Mouse (Mus musculus) hindbrain, embryonic 14.5 days (tissue): ENCODE results near the gene Chil6. TPM values are rescaled to one million over a fixed set of nuclear protein-coding genes. Genes with fewer than 3 reads are reported as not detected.

Source experiments
- ATAC-seq: fragments of 200-750 bp; cut with Nextera tagmentation; 2 replicates; pipeline ENCODE4 v1.8.0; 2017; ENCODE audit warnings: moderate number of reproducible peaks, mild to moderate bottlenecking, moderate TSS enrichment, moderate library complexity; ENCODE audit not compliant: low FRiP score
- DNase-seq: peaks from one replicate; pipeline ENCODE4 v3.0.0-alpha.2; 2015; ENCODE audit warnings: low spot score
- H3K27ac ChIP-seq: fragments of 300-500 bp; sonication (generic); 2 replicates; pipeline ENCODE4 v1.5.1; 2014; ENCODE audit warnings: mild to moderate bottlenecking, moderate library complexity
- H3K27me3 ChIP-seq: fragments of 300-500 bp; sonication (generic); 2 replicates; pipeline ENCODE4 v1.6.1; 2014; ENCODE audit warnings: mild to moderate bottlenecking, low read length, mixed read lengths; ENCODE audit not compliant: control insufficient read depth, insufficient read depth
- H3K36me3 ChIP-seq: fragments of 300-500 bp; sonication (generic); replicated peaks from 2 replicates; pipeline ENCODE4 v1.6.1; 2014; ENCODE audit not compliant: control insufficient read depth, insufficient read depth
- H3K4me1 ChIP-seq: fragments of 300-500 bp; sonication (generic); replicated peaks from 2 replicates; pipeline ENCODE4 v1.6.1; 2014; ENCODE audit warnings: antibody characterized with exemption, low read length, mixed read lengths; ENCODE audit not compliant: control insufficient read depth, insufficient read depth
- H3K4me2 ChIP-seq: fragments of 300-500 bp; sonication (generic); replicated peaks from 2 replicates; pipeline ENCODE4 v1.6.1; 2014; ENCODE audit warnings: mild to moderate bottlenecking, moderate library complexity
- H3K4me3 ChIP-seq: fragments of 300-500 bp; sonication (generic); replicated peaks from 2 replicates; pipeline ENCODE4 v1.5.1; 2014; ENCODE audit warnings: mild to moderate bottlenecking, low read length
- H3K9ac ChIP-seq: fragments of 300-500 bp; sonication (generic); 2 replicates; pipeline ENCODE4 v1.6.1; 2014
- H3K9me3 ChIP-seq: fragments of 300-500 bp; sonication (generic); 2 replicates; pipeline ENCODE4 v1.6.1; 2016; ENCODE audit warnings: low read length; ENCODE audit not compliant: control insufficient read depth
- WGBS: fragments of 180-500 bp; shearing (Covaris S2); extraction: QIAGEN DNeasy Blood & Tissue Kit; methylation state at CpG from one replicate; pipeline ENCODE4 v1.1.7; 2014; 5-methylcytosine and 5-hydroxymethylcytosine counted together
- polyA plus RNA-seq: library from polyadenylated mRNA; unstranded; fragments of >200 nt; fragmentation: Nextera tagmentation; extraction: Ambion mirVana; gene quantifications from 2 replicates; pipeline ENCODE4 v1.2.1, GENCODE M21; 2014

The Chil6 gene
- polyA plus RNA-seq: not detected in 2 replicates

DNA sequence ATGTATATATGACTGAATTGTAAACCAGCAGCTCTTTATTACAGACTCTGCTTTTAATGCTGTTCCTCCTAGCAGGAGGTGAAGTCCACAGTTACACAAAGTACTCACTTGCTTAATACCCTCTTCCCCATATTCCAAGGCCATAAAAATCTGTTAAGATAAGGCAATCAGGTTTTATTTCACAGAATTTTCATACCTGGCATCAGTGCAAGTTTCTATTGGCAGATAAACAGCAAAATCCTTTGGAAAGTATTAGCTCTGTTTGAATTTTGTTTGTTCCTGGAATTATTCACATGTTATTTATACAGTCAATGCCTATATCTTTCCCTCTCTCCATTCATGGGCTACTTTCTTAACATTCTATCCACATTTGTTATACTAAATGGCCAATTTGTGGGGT lies at the start of gene Chil6:
Chil6 (minus strand) TSS at position 101 of the 400 bp plus-strand sequence.
- H3K4me2 ChIP-seq: no peak within 1 kb of the TSS
- no peaks in the 10 kb centered on the region for H3K4me1 ChIP-seq
- ATAC-seq: no peak
- no peaks in the 10 kb centered on the region for H3K9me3 ChIP-seq
- no peak within 1 kb of the TSS for H3K27ac ChIP-seq
- no peak for DNase-seq
- H3K9ac ChIP-seq: no peak within 1 kb of the TSS
- H3K27me3 ChIP-seq: no peaks in the 10 kb centered on the region
- H3K36me3 ChIP-seq: no peaks in the 10 kb centered on the region
- H3K4me3 ChIP-seq: no peak within 1 kb of the TSS

- ATAC-seq (no peak), DNase-seq (no peak)
- no peaks in the 10 kb centered on the region for H3K9me3 ChIP-seq
- H3K27me3 ChIP-seq: no peaks in the 10 kb centered on the region
- no peak overlapping the region for H3K4me2 ChIP-seq
- H3K27ac ChIP-seq: no peak overlapping the region
- no peaks in the 10 kb centered on the region for H3K36me3 ChIP-seq
- no peaks in the 10 kb centered on the region for H3K4me1 ChIP-seq
- WGBS: 80% methylated on average over 4 of the region's 4 CpGs
- no peak overlapping the region for H3K9ac ChIP-seq
- H3K4me3 ChIP-seq: no peak overlapping the region
Measured at GRCm38 (mm10) chr3:106452616-106453015, 46.6 kb upstream of the Chil6 start.

- Histone ChIP-seq H3K9ac (no peak overlapping the region), H3K27me3 (no peaks in the 10 kb centered on the region), H3K27ac (no peak overlapping the region), H3K4me2 (no peak overlapping the region), H3K4me3 (no peak overlapping the region), H3K36me3 (no peaks in the 10 kb centered on the region), H3K9me3 (no peaks in the 10 kb centered on the region), H3K4me1 (no peaks in the 10 kb centered on the region)
- no peak for ATAC-seq
- no peak for DNase-seq
- 86% methylated on average over 4 of the region's 4 CpGs for WGBS
Measured at GRCm38 (mm10) chr3:106449567-106449966, 43.6 kb upstream of the Chil6 start.

DNA sequence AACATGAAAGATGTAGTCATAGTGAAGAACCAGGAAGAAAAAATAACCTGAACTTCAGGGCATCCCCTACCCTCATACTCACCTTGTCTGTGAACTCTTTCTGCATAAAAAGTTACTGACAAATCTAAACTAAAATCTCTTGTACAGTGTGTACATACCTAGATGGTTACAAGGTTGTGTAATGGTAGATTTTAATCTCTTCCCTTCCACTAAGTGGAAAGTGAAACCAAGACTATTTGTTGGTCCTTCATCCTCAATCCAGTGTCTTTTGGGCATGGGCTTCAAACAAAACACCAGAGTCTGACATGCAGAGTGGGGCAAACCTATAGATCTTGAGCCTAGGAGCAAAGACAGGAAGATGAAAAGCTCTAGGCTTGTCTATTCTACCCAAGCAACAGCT lies 43.0 kb upstream of the Chil6 start:
- Histone ChIP-seq H3K4me1 (no peaks in the 10 kb centered on the region), H3K36me3 (no peaks in the 10 kb centered on the region), H3K27me3 (no peaks in the 10 kb centered on the region), H3K4me3 (no peak overlapping the region), H3K27ac (no peak overlapping the region), H3K4me2 (no peak overlapping the region), H3K9ac (no peak overlapping the region), H3K9me3 (no peaks in the 10 kb centered on the region)
- DNase-seq (no peak), ATAC-seq (no peak)

DNA sequence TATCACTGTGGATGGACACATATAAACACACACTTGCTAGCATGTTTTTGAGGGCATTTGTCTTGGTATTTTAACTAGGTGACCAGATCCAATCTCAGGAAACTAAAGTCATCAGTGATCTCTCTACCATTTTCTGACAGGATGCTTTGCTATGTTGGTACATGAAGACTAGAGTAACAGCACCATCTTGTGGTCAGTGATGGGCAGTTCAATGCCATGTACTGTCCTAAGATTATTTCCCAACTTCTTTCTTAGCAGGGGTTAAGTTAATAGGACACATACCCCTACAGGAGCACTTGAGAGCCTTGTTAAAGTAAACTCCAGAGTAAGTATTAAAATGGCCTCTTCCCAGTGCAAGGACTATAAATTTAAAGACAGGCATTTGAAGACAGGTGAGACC lies 42.6 kb upstream of the Chil6 start:
- Histone ChIP-seq H3K9me3 (no peaks in the 10 kb centered on the region), H3K36me3 (no peaks in the 10 kb centered on the region), H3K4me1 (no peaks in the 10 kb centered on the region), H3K4me3 (no peak overlapping the region), H3K27ac (no peak overlapping the region), H3K27me3 (no peaks in the 10 kb centered on the region), H3K4me2 (no peak overlapping the region), H3K9ac (no peak overlapping the region)
- DNase-seq (peak; percentile 72), ATAC-seq (peak; percentile 82; the same call in 1 of the 2 replicates)

Other genes with a start within 250 kb of the Chil6 start
- 0.47 TPM in 1 of 2 replicates, not detected in the other for gene Chil3, start 238.6 kb downstream of the Chil6 start, polyA plus RNA-seq
- not detected in 2 replicates for gene Chil4, start 186.7 kb downstream of the Chil6 start, polyA plus RNA-seq
- 0.58 and 1.1 TPM in 2 replicates for gene Dennd2d, start 76.2 kb upstream of the Chil6 start, polyA plus RNA-seq
- gene Dram2, start 141.6 kb upstream of the Chil6 start, polyA plus RNA-seq: 72.5 and 74.7 TPM in 2 replicates
- gene Cept1, start 141.6 kb upstream of the Chil6 start, polyA plus RNA-seq: 45.4 and 57.6 TPM in 2 replicates